Mouse (Mus musculus): ENCODE results near the gene Tbc1d22b.

The Tbc1d22b gene

DNA sequence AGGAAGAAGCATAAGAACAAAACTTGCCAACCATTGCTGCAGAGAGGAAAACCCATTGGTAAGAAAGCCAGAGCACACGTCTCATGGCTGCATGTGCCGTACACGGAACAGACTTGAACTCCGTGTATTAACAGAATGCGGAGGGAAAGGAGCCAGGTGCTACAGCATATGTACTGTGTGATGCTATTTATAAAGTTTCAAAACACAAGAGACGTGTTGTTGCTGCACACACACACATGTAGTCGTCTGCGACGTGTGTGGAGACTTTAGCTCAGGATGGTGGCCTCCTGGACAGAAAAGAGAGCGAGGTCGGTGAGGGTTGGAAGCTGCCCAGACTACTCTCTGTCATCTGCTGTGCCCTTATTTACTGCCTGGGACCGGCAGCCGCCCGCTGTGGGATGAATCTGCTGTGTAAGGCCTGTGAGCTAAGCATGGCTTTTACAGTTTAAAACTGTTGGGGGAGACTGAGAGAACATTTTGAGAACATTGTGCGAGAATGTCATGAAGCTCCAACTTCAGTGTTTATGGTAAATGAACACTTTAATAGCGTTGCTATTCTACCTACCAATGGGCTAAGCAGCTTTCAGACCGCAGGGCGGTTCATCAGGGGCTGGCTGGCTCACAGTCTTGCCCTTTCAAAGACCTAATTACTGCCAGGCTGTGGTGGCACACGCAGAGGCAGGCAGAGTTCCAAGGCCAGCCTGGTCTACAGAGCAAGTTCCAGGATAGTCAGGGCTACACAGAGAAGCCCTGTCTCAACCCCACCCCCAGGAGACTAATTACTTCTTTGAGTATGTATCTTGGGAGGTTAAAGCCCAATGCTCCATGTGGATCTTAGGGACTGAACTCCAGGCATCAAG is 6.5 kb upstream of the Tbc1d22b start:
- DNase-seq, result no peak

- no peak for DNase-seq
Measured at GRCm38 (mm10) chr17:29544064-29544463, 5.5 kb upstream of the Tbc1d22b start.

DNA sequence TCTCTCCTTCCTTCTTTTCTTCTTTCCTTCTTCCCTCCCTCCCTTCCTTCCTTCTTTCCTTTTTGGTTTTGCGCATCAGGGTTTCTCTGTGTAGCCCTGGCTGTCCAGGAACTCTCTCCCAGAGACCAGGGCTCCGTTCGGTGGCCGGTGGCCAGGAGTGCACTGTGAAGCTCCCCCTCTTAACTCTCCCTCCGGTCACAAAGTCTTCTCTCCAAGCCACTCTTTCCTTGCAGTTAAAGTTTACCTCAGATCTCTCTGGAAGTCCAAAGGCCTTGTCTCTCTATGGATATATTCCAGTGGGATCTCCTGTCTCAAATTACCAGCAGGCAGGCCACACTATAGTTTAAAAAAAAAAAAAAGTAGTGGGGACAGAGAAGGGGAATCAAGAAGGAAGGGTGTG is 4.3 kb upstream of the Tbc1d22b start:
- DNase-seq, result no peak

GRCm38 (mm10) chr17:29548494-29548893 is 1.1 kb upstream of the Tbc1d22b start:
- DNase-seq, result no peak

- DNase-seq, result no peak
Measured at GRCm38 (mm10) chr17:29548994-29549393, 591 bp upstream of the Tbc1d22b start.

DNA sequence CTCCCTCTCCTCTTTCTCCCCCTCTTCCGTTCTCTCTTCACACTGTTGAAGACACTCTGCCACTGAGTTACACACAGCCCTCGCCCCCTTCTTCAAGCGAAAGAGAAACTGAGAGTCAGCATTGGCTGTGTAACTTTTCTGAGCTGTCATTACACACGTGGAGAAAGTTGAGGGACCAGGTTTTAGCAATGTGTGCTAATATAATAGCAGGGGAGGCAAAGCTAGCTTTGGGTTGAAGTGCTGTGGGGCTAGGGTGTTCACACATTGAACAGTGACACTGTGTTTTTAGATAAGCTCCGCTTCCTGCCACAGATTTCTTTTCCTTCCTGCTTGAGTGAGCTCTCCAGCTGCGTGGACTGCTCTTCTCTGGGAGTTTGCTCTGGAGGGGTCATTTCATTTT is 1.4 kb downstream of the Tbc1d22b start:
- no peak for DNase-seq

- no peak for DNase-seq
Measured at GRCm38 (mm10) chr17:29552162-29552732, 2.7 kb downstream of the Tbc1d22b start, which contains the start of gene Tmem217. TSS of gene Tmem217 (minus strand) at chr17:29552385.

- DNase-seq, result no peak
Measured at GRCm38 (mm10) chr17:29554176-29554575, 4.6 kb downstream of the Tbc1d22b start.

DNA sequence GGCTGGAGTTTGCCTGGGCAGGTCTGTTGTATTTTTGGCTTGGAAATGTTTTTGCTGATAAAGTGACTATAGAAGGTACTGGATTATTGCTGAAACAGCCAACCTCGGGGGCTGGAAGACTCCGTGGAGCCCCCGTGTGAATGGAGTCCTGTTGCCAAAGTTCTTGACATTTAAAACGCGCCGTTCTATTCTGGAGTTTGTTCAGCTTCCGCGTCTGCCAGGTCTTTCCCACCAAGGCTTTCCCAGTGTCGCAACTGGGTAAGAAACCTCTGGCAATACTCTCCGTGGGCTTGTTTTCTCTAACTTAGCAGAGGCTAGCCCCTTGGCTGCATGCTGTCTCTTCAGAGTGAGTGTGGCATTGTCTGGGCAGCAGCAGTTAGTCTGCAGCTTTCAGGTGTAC is 6.9 kb downstream of the Tbc1d22b start:
- DNase-seq, result no peak

DNA sequence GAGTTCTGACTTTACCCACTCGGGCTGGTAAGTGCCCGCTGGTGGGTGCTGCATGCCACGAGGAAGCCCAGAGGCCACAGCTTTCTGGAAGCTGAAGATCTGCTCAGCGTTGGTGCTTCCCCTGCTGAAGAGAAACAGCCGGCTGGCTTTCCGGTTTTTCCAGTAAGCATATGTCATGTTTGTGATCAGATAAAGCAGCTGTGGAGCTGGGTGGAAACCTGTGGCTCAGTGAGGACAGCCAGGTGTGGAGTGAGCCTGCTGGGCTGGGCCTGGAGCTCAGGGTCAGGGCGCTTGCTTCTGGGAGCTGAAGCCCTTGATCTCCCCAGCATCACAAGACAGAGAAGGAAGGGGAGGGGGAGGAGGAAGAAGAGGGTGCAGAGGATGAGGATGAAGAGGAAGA is 7.3 kb downstream of the Tbc1d22b start:
- DNase-seq, result no peak

DNA sequence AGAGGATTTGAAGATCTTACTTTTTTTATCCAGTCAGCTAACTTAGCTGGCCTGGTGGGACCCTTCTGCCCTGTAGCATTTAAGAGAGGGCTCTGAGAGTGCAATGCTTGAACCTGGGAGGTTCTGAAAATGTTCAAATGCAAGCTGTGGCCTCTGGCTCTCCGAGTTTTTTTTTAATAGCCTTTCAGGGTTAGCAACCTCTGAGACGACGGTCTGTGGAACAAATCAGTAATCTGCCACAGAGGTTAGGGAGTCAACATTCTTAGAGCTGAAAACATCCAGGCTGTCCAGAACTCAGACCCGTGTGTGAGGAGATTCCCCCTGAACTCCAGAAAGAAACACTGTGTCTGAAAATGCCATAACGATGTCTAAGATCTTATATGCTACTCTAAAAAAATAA is 8.9 kb downstream of the Tbc1d22b start:
- DNase-seq, result no peak

DNA sequence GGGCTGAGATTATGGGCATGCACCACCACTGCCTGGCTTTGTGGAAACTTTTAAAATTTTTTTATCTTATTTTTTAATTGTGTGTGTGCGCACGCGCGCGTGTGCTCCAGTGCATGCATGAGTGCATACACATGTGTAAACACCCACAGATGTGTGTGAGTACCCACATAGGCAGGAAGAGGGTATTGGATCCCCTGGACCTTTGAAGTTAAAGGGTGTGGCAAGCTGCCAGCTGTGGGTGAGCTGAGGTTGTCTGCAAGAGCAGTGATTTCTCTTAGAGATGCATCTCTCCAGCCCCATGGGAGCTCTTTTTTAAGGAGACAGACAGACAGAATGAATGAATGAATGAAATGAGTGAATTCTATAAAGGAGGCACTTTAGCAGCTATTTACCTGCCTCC is 15.9 kb downstream of the Tbc1d22b start:
- no peak for DNase-seq

- DNase-seq, result no peak
Measured at GRCm38 (mm10) chr17:29568435-29568834, 18.9 kb downstream of the Tbc1d22b start.

GRCm38 (mm10) chr17:29569831-29570230 is 20.2 kb downstream of the Tbc1d22b start:
- no peak for DNase-seq

DNA sequence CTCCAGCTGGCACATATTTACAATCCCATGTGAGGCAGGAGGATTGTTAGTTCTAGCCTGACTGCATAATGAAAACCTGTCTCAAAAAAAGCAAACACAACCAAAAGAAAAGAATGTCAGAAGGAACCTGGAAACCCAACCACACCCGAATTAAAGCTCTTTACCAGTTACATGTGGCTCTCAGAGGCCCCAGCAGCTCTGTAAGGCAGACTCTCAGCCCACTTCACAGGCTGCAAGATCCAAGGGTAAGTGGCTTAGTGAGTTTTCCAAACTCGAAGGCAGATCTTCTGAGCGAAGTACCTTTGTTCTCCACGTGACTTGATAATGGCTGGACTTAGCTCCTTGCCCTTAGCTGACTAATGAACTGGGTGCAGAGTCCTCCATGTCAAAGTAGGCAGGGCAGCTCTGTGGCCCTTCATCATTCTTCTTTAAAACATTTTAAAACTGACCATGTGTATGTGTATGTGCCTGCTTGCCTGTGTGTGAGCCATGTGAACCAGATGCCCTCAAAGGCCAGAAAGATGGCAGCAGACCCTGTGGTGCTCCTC is 30.1 kb downstream of the Tbc1d22b start:
- DNase-seq, result no peak

DNA sequence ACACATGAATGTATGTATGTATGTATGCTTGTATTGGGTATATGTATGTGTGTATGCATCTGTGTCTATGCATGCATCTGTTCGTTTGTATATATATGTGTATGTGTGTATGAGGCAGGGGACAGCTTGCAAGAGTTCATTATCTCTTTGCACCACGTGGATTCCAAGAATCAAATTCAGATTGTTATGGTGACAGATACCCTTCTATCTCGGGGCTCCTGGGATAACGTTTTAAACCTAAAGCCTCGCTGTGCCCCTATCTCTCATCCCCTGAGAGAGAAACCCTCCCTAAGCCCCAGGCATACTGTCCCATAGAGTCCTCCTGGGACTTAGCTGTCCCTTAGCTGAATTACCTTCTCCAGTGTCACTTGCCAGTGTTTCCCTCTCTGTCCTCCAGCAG is 34.0 kb downstream of the Tbc1d22b start:
- no peak for DNase-seq

- no peak for DNase-seq
Measured at GRCm38 (mm10) chr17:29584306-29584705, 34.7 kb downstream of the Tbc1d22b start.

DNA sequence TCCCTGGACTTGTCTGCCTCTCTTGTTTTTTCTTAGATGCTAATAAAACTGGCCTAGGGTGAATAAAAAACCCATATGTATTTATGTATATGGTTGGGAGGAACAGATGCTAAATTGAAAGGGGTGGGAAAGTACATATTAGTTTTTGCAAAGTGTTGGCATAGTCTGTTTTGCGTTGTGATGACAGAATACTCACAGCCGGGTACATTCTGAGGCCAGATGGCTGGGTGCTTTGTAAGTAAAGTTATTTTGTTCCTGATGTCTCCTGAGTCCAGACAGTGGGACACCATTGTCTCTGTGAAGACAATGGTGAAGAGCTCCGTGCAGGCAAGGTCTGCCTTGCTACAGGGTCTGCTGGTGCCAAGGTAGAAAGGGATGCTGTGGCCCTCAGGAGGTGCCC is 35.2 kb downstream of the Tbc1d22b start:
- DNase-seq, result no peak

DNA sequence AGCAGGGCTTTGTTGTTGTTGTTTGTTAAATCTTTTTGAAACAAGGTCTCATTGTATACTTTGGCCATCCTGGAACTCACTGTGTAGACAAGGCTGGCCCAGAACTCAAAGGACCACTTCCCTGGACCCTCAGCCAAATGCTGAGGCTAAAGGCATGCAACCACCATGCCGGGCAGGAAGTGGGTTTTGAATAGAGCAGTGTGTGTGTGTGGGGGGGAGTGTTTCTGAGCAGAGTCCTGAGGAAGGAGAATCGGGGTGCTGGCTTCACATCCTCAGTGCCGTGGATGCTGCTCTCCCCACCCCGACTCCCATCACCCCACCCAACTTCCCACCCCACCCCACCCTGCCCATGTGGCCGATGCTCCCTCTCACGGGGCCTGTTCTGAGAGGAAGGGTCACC is 35.9 kb downstream of the Tbc1d22b start:
- no peak for DNase-seq

DNA sequence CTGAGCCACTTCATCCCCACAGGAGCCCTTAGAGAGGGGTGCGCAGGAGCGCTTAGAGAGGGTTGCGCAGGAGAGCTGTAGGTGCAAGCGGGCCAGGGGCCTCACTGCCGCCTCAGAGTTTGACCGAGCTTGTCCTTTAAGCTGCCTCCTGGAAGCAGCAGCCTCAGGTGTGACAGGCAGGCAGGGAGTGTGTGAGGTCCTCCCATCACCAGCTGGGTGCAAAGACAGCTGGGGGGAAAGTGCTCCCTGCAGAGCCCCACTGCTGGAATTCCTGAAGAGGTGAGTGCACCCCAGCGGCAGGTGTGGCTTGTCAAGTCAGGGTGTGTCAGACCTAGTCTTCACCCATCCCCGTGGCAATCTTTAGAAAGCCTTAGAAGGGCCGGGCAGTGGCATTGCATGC is 37.3 kb downstream of the Tbc1d22b start:
- DNase-seq, result no peak

DNA sequence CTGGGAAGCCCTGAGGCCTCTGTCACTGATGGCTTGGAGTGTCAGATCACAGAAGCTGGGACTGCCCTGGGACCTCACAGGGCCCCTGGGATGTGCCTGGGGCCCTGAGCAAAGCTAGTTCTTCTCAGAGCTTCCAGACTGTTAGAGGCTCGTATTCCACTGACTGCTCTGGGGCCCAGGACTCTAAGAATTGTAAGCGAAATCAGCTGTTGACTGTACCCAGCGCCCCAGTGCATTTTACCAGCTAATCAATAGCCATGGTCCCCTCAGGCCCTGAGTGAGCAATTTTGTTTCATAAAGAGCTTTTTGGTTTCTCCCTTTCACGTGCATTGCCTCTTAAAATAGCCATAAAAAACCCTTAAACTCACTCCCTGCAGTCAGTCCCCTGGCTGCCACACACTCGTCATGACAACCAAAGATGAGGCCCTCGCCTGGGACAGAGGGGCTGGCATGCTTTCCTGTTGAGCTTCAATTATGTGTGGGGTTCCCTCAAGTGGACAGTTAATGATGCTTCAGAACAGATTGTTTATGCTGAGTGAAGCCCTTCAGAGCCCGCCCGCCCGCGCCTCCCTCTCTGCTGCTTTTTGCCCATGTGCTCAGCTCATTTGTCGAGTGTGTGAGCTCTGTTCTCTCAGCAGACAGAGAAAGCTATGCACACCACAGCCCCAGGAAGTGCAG is 39.8 kb downstream of the Tbc1d22b start:
- DNase-seq, result no peak

GRCm38 (mm10) chr17:29595891-29596770 is 46.5 kb downstream of the Tbc1d22b start:
- no peak for DNase-seq

DNA sequence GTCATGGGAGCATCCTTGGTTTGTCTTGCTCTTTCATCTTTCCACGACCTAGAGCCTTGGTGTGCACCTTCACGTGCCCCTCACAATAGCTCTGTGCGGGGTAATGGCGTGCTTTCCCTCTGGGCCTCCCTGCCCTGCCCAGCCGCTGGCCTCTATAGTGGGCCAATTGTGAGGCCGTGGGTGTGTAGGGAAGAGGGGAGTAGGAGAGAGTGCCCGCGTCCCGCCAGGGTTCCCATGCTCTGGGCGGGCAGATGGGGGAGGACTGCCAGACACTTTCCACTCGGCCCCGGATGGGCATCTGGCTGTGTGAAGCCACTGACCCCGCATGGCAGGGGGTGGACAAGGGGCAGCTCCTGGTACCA is 47.2 kb downstream of the Tbc1d22b start:
- DNase-seq, result no peak
